Mouse (Mus musculus): ENCODE measurements at regions not wholly inside any gene's neighbourhood (a gene's known extent, or its start where the extent isn't known, plus 50 kb on each side); places are given as distances from the start of the nearest gene placed in this dataset.

GRCm38 (mm10) chr16:42591530-42591929, 251.1 kb upstream of the Gap43 start:
- no peaks in the 10 kb centered on the region for H3K9me3 ChIP-seq
- WGBS: 78% methylated on average over 5 of the region's 5 CpGs

GRCm38 (mm10) chr16:42586196-42586595, 245.7 kb upstream of the Gap43 start:
- H3K27me3 ChIP-seq: no peaks in the 10 kb centered on the region
- no peak overlapping the region for H3K4me2 ChIP-seq
- H3K9ac ChIP-seq: no peak overlapping the region
- H3K4me1 ChIP-seq: no peaks in the 10 kb centered on the region
- H3K4me3 ChIP-seq: no peak overlapping the region
- H3K36me3 ChIP-seq: no peaks in the 10 kb centered on the region
- no peak for ATAC-seq (ENCODE audit: insufficient number of reproducible peaks, low FRiP score, low TSS enrichment, low read depth)
- H3K9me3 ChIP-seq: no peaks in the 10 kb centered on the region
- H3K27ac ChIP-seq: no peak overlapping the region

More at GRCm38 (mm10) chr16:42591530-42591929, 251.1 kb upstream of the Gap43 start:
- ATAC-seq (ENCODE audit: insufficient number of reproducible peaks, low FRiP score, low TSS enrichment, low read depth): no peak
- Histone ChIP-seq H3K4me1 (no peaks in the 10 kb centered on the region), H3K27ac (no peak overlapping the region), H3K9ac (no peak overlapping the region), H3K27me3 (no peaks in the 10 kb centered on the region), H3K4me3 (no peak overlapping the region), H3K4me2 (no peak overlapping the region), H3K36me3 (no peaks in the 10 kb centered on the region)

GRCm38 (mm10) chr16:42575517-42575946, 235.1 kb upstream of the Gap43 start:
- Histone ChIP-seq H3K27me3 (no peaks in the 10 kb centered on the region), H3K36me3 (no peaks in the 10 kb centered on the region), H3K4me3 (no peak overlapping the region), H3K4me2 (no peak overlapping the region), H3K9ac (no peak overlapping the region), H3K27ac (no peak overlapping the region), H3K4me1 (no peaks in the 10 kb centered on the region; the same call in 1 of the 2 replicates), H3K9me3 (no peaks in the 10 kb centered on the region)
- 7% methylated on average over 7 of the region's 7 CpGs for WGBS
- ATAC-seq (ENCODE audit: insufficient number of reproducible peaks, low FRiP score, low TSS enrichment, low read depth): no peak

- Histone ChIP-seq H3K27me3 (no peaks in the 10 kb centered on the region), H3K4me1 (no peaks in the 10 kb centered on the region; the same call in 1 of the 2 replicates), H3K4me3 (no peak overlapping the region), H3K9me3 (no peaks in the 10 kb centered on the region), H3K36me3 (no peaks in the 10 kb centered on the region), H3K27ac (no peak overlapping the region), H3K9ac (no peak overlapping the region), H3K4me2 (no peak overlapping the region)
- WGBS: 29% methylated on average over 1 of the region's 1 CpGs
- no peak for ATAC-seq (ENCODE audit: insufficient number of reproducible peaks, low FRiP score, low TSS enrichment, low read depth)
Observed at GRCm38 (mm10) chr16:42574978-42575377, 234.5 kb upstream of the Gap43 start.

- Histone ChIP-seq H3K9me3 (no peaks in the 10 kb centered on the region), H3K36me3 (no peaks in the 10 kb centered on the region), H3K9ac (no peak overlapping the region), H3K4me1 (no peaks in the 10 kb centered on the region), H3K27me3 (no peaks in the 10 kb centered on the region), H3K27ac (no peak overlapping the region), H3K4me2 (no peak overlapping the region), H3K4me3 (no peak overlapping the region)
- ATAC-seq (ENCODE audit: insufficient number of reproducible peaks, low FRiP score, low TSS enrichment, low read depth): no peak
- WGBS: 67% methylated on average over 6 of the region's 6 CpGs
Observed at GRCm38 (mm10) chr16:42570246-42570996, 230.0 kb upstream of the Gap43 start.

GRCm38 (mm10) chr16:42569335-42569734, 228.9 kb upstream of the Gap43 start:
- no peaks in the 10 kb centered on the region for H3K9me3 ChIP-seq
- H3K9ac ChIP-seq: no peak overlapping the region
- ATAC-seq (ENCODE audit: insufficient number of reproducible peaks, low FRiP score, low TSS enrichment, low read depth): no peak
- H3K27me3 ChIP-seq: no peaks in the 10 kb centered on the region
- no peaks in the 10 kb centered on the region for H3K4me1 ChIP-seq
- H3K4me2 ChIP-seq: no peak overlapping the region
- H3K36me3 ChIP-seq: no peaks in the 10 kb centered on the region
- no peak overlapping the region for H3K27ac ChIP-seq
- WGBS: 62% methylated on average over 2 of the region's 2 CpGs
- H3K4me3 ChIP-seq: no peak overlapping the region

- no peaks in the 10 kb centered on the region for H3K4me1 ChIP-seq
- H3K9me3 ChIP-seq: no peaks in the 10 kb centered on the region
- H3K4me2 ChIP-seq: no peak overlapping the region
- no peaks in the 10 kb centered on the region for H3K36me3 ChIP-seq
- no peaks in the 10 kb centered on the region for H3K27me3 ChIP-seq
- no peak for ATAC-seq (ENCODE audit: insufficient number of reproducible peaks, low FRiP score, low TSS enrichment, low read depth)
- no peak overlapping the region for H3K27ac ChIP-seq
- no peak overlapping the region for H3K9ac ChIP-seq
- no peak overlapping the region for H3K4me3 ChIP-seq
- WGBS: 49% methylated on average over 1 of the region's 1 CpGs
Observed at GRCm38 (mm10) chr16:42549591-42549990, 209.1 kb upstream of the Gap43 start.

GRCm38 (mm10) chr16:42546229-42547163, 206.0 kb upstream of the Gap43 start:
- Histone ChIP-seq H3K4me2 (no peak overlapping the region), H3K27ac (no peak overlapping the region), H3K36me3 (no peaks in the 10 kb centered on the region), H3K27me3 (no peaks in the 10 kb centered on the region), H3K4me1 (no peaks in the 10 kb centered on the region), H3K9me3 (no peaks in the 10 kb centered on the region), H3K4me3 (no peak overlapping the region), H3K9ac (no peak overlapping the region)
- no peak for ATAC-seq (ENCODE audit: insufficient number of reproducible peaks, low FRiP score, low TSS enrichment, low read depth)
- 61% methylated on average over 14 of the region's 14 CpGs for WGBS

- Histone ChIP-seq H3K9me3 (no peaks in the 10 kb centered on the region), H3K9ac (no peak overlapping the region), H3K4me2 (no peak overlapping the region), H3K4me3 (no peak overlapping the region), H3K27ac (no peak overlapping the region), H3K36me3 (no peaks in the 10 kb centered on the region), H3K4me1 (no peaks in the 10 kb centered on the region), H3K27me3 (no peaks in the 10 kb centered on the region)
- ATAC-seq (ENCODE audit: insufficient number of reproducible peaks, low FRiP score, low TSS enrichment, low read depth): no peak
- WGBS: 35% methylated on average over 4 of the region's 4 CpGs
Observed at GRCm38 (mm10) chr16:42517321-42517720, 176.9 kb upstream of the Gap43 start.

GRCm38 (mm10) chr16:42515929-42516328, 175.5 kb upstream of the Gap43 start:
- Histone ChIP-seq H3K4me1 (no peaks in the 10 kb centered on the region), H3K27me3 (no peaks in the 10 kb centered on the region), H3K9me3 (no peaks in the 10 kb centered on the region), H3K36me3 (no peaks in the 10 kb centered on the region), H3K27ac (no peak overlapping the region), H3K4me3 (no peak overlapping the region), H3K4me2 (no peak overlapping the region), H3K9ac (no peak overlapping the region)
- ATAC-seq (ENCODE audit: insufficient number of reproducible peaks, low FRiP score, low TSS enrichment, low read depth): no peak
- 28% methylated on average over 3 of the region's 3 CpGs for WGBS

- no peak for ATAC-seq (ENCODE audit: insufficient number of reproducible peaks, low FRiP score, low TSS enrichment, low read depth)
- Histone ChIP-seq H3K9ac (no peak overlapping the region), H3K27me3 (no peaks in the 10 kb centered on the region), H3K4me3 (no peak overlapping the region), H3K4me2 (no peak overlapping the region), H3K27ac (no peak overlapping the region), H3K36me3 (no peaks in the 10 kb centered on the region), H3K9me3 (no peaks in the 10 kb centered on the region), H3K4me1 (no peaks in the 10 kb centered on the region)
- WGBS: 68% methylated on average over 9 of the region's 9 CpGs
Observed at GRCm38 (mm10) chr16:42505107-42505506, 164.7 kb upstream of the Gap43 start.

GRCm38 (mm10) chr16:42501713-42502112, 161.3 kb upstream of the Gap43 start:
- no peaks in the 10 kb centered on the region for H3K9me3 ChIP-seq
- no peaks in the 10 kb centered on the region for H3K27me3 ChIP-seq
- ATAC-seq (ENCODE audit: insufficient number of reproducible peaks, low FRiP score, low TSS enrichment, low read depth): no peak
- no peak overlapping the region for H3K9ac ChIP-seq
- H3K4me2 ChIP-seq: no peak overlapping the region
- no peaks in the 10 kb centered on the region for H3K36me3 ChIP-seq
- no peaks in the 10 kb centered on the region for H3K4me1 ChIP-seq
- 85% methylated on average over 2 of the region's 2 CpGs for WGBS
- H3K4me3 ChIP-seq: no peak overlapping the region
- H3K27ac ChIP-seq: no peak overlapping the region

Measured in limb, embryonic 15.5 days (tissue).